Mouse (Mus musculus) limb, embryonic 13.5 days (tissue): ENCODE results near the gene Mcu. TPM values are rescaled to one million over a fixed set of nuclear protein-coding genes. Genes with fewer than 3 reads are reported as not detected.

ENCODE experiments used
- ATAC-seq: fragments of 200-750 bp; cut with Nextera tagmentation; 2 replicates; pipeline ENCODE4 v1.8.0; 2017; ENCODE audit warnings: low read depth, moderate number of reproducible peaks, moderate TSS enrichment; ENCODE audit not compliant: low FRiP score
- H3K27ac ChIP-seq: fragments of 300-500 bp; sonication (generic); 2 replicates; pipeline ENCODE4 v1.5.1; 2015; ENCODE audit warnings: inconsistent platforms, mild to moderate bottlenecking, moderate library complexity
- H3K27me3 ChIP-seq: fragments of 300-500 bp; sonication (generic); 2 replicates; pipeline ENCODE4 v1.6.1; 2015; ENCODE audit warnings: mild to moderate bottlenecking, inconsistent platforms
- H3K36me3 ChIP-seq: fragments of 300-500 bp; sonication (generic); 2 replicates; pipeline ENCODE4 v1.6.1; 2015; ENCODE audit warnings: inconsistent platforms, mild to moderate bottlenecking, moderate library complexity
- H3K4me1 ChIP-seq: fragments of 300-500 bp; sonication (generic); 2 replicates; pipeline ENCODE4 v1.6.1; 2015; ENCODE audit warnings: inconsistent platforms
- H3K4me2 ChIP-seq: fragments of 300-500 bp; sonication (generic); replicated peaks from 2 replicates; pipeline ENCODE4 v1.6.1; 2015; ENCODE audit warnings: inconsistent platforms, mild to moderate bottlenecking, moderate library complexity
- H3K4me3 ChIP-seq: fragments of 300-500 bp; sonication (generic); 2 replicates; pipeline ENCODE4 v1.5.1; 2015; ENCODE audit warnings: moderate library complexity, mild to moderate bottlenecking, inconsistent platforms
- H3K9ac ChIP-seq: fragments of 300-500 bp; sonication (generic); 2 replicates; pipeline ENCODE4 v1.6.1; 2015; ENCODE audit warnings: mild to moderate bottlenecking, inconsistent platforms
- H3K9me3 ChIP-seq: fragments of 300-500 bp; sonication (generic); 2 replicates; pipeline ENCODE4 v1.6.1; 2016; ENCODE audit warnings: inconsistent platforms
- WGBS: fragments of 180-500 bp; shearing (Covaris S2); methylation state at CpG from one replicate; pipeline ENCODE4 v1.1.7; 2015; 5-methylcytosine and 5-hydroxymethylcytosine counted together
- polyA plus RNA-seq: library from polyadenylated mRNA; unstranded; fragments of >200 nt; fragmentation: Nextera tagmentation; extraction: Ambion mirVana; gene quantifications from 2 replicates; pipeline ENCODE4 v1.2.1, GENCODE M21; 2015

The Mcu gene
- polyA plus RNA-seq, 1 experiment from 2014 or later = 65.3 TPM

DNA sequence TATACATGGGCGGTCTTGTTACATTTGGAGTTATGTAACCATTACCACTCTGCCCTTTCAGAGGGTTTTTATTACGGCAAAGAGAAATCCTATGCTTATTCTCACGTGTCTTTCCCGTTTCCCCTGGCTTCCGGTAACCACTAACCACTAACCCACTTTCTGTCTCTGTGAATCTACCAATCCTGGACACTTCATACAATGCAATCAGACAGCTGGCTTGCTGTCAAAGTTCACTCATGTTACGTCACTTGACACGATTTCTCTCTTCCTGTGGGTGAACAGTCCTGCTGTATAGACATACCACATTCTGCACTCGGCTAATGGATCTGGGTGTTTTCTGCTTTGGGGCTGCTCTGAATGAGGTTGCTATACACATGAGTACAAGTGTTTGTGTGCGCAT, 73.1 kb downstream of the Mcu start:
- Histone ChIP-seq H3K4me1 (peaks cover 48% of the 10 kb centered on the region), H3K9ac (no peak overlapping the region), H3K9me3 (peaks cover 29% of the 10 kb centered on the region), H3K4me3 (no peak overlapping the region), H3K36me3 (peaks cover 15% of the 10 kb centered on the region), H3K27ac (no peak overlapping the region), H3K27me3 (no peaks in the 10 kb centered on the region), H3K4me2 (no peak overlapping the region)
- 68% methylated on average over 9 of the region's 9 CpGs for WGBS
- ATAC-seq = no peak

- no peak overlapping the region for H3K27ac ChIP-seq
- H3K27me3 ChIP-seq = no peaks in the 10 kb centered on the region
- peaks cover 6% of the 10 kb centered on the region for H3K36me3 ChIP-seq
- peaks cover 12% of the 10 kb centered on the region for H3K9me3 ChIP-seq
- H3K4me1 ChIP-seq = peaks cover 48% of the 10 kb centered on the region
- no peak for ATAC-seq
- H3K4me3 ChIP-seq = no peak overlapping the region
- WGBS = 83% methylated on average over 11 of the region's 11 CpGs
- no peak overlapping the region for H3K4me2 ChIP-seq
- no peak overlapping the region for H3K9ac ChIP-seq
These were observed 75.0 kb downstream of the Mcu start for GRCm38 (mm10) chr10:59541466-59541865.

- 81% methylated on average over 3 of the region's 3 CpGs for WGBS
These were observed 75.9 kb downstream of the Mcu start for GRCm38 (mm10) chr10:59540596-59540995.

GRCm38 (mm10) chr10:59540081-59540480, 76.4 kb downstream of the Mcu start:
- Histone ChIP-seq H3K4me1 (peaks cover 48% of the 10 kb centered on the region), H3K36me3 (no peaks in the 10 kb centered on the region), H3K4me3 (no peak overlapping the region), H3K4me2 (peak overlapping the region; percentile 68), H3K9me3 (0 out of 2 replicates have a peak, but pooled peaks cover 3% of the 10 kb centered on the region), H3K9ac (no peak overlapping the region), H3K27me3 (no peaks in the 10 kb centered on the region), H3K27ac (no peak overlapping the region)
- WGBS = 76% methylated on average over 3 of the region's 3 CpGs
- no peak for ATAC-seq

More at GRCm38 (mm10) chr10:59540596-59540995, 75.9 kb downstream of the Mcu start:
- H3K4me3 ChIP-seq = no peak overlapping the region
- H3K27ac ChIP-seq = no peak overlapping the region
- no peak overlapping the region for H3K4me2 ChIP-seq
- no peaks in the 10 kb centered on the region for H3K27me3 ChIP-seq
- H3K4me1 ChIP-seq = peaks cover 48% of the 10 kb centered on the region
- no peak overlapping the region for H3K9ac ChIP-seq
- ATAC-seq = no peak
- H3K36me3 ChIP-seq = no peaks in the 10 kb centered on the region
- H3K9me3 ChIP-seq = peaks cover 7% of the 10 kb centered on the region; the same call in 1 of the 2 replicates

GRCm38 (mm10) chr10:59539533-59539875, 77.0 kb downstream of the Mcu start:
- peak overlapping the region; percentile 35 for H3K4me3 ChIP-seq
- peak overlapping the region; percentile 57 for H3K9ac ChIP-seq
- ATAC-seq = peak; percentile 71; the same call in 1 of the 2 replicates
- under 1% methylated on average over 12 of the region's 12 CpGs for WGBS
- H3K9me3 ChIP-seq = 0 out of 2 replicates have a peak, but pooled peaks cover 3% of the 10 kb centered on the region
- no peak overlapping the region; the same call in 1 of the 2 replicates for H3K27ac ChIP-seq
- H3K4me1 ChIP-seq = peaks cover 48% of the 10 kb centered on the region
- H3K36me3 ChIP-seq = no peaks in the 10 kb centered on the region
- H3K4me2 ChIP-seq = peak overlapping the region; percentile 68
- H3K27me3 ChIP-seq = no peaks in the 10 kb centered on the region

DNA sequence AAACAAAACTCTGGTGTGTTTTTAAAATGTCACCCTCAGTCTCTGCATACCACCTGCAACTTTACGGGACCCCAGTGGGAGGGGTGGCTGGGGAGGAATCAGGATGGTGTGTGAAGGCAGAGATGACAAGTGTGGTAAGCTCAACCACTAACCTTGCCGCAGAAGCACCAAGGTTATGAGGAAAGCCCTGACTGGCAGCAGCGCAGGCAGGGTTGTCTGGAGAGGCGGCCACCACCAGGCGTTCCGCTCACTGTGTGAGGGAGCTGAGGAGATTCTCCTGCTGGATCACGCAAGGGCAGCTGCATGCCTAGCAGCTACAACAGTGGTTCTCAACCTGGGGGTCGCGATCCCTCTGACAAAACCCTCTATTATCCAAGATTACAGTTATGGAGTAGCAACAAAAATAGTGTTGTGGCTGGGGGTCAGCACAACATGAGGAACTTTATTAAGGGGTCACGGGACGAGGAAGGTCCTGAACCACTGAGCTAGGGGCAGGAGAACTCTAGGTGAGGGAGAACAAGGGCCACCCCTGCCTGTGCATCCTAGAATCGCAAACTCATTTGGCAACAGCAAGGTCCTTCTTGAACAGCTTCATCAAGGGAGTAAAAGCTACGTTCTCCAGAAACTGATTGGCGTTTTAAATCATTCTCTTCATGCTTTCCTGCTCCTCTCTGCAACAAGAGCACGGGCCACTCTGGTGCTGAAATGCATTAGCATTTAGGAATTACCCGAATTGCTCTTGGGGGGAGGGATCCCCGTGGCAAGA, 77.5 kb downstream of the Mcu start:
- no peak for ATAC-seq
- Histone ChIP-seq H3K4me3 (peak overlapping the region; percentile 35), H3K9me3 (0 out of 2 replicates have a peak, but pooled peaks cover 3% of the 10 kb centered on the region), H3K27ac (no peak overlapping the region; the same call in 1 of the 2 replicates), H3K27me3 (no peaks in the 10 kb centered on the region), H3K9ac (peak overlapping the region; percentile 57), H3K4me2 (peak overlapping the region; percentile 68), H3K36me3 (no peaks in the 10 kb centered on the region), H3K4me1 (peaks cover 46% of the 10 kb centered on the region)
- WGBS = 31% methylated on average over 17 of the region's 17 CpGs

- peaks cover 38% of the 10 kb centered on the region for H3K4me1 ChIP-seq
- no peaks in the 10 kb centered on the region for H3K27me3 ChIP-seq
- H3K4me3 ChIP-seq = no peak overlapping the region
- WGBS = 75% methylated on average over 6 of the region's 6 CpGs
- no peaks in the 10 kb centered on the region for H3K36me3 ChIP-seq
- no peak overlapping the region for H3K27ac ChIP-seq
- no peak overlapping the region for H3K9ac ChIP-seq
- H3K4me2 ChIP-seq = no peak overlapping the region
- H3K9me3 ChIP-seq = 0 out of 2 replicates have a peak, but pooled peaks cover 3% of the 10 kb centered on the region
- ATAC-seq = no peak
These were observed 78.4 kb downstream of the Mcu start for GRCm38 (mm10) chr10:59538063-59538462.

- WGBS = 78% methylated on average over 6 of the region's 6 CpGs
- H3K27me3 ChIP-seq = no peaks in the 10 kb centered on the region
- 0 out of 2 replicates have a peak, but pooled peaks cover 3% of the 10 kb centered on the region for H3K9me3 ChIP-seq
- H3K4me2 ChIP-seq = no peak overlapping the region
- no peaks in the 10 kb centered on the region for H3K36me3 ChIP-seq
- no peak overlapping the region for H3K4me3 ChIP-seq
- H3K27ac ChIP-seq = no peak overlapping the region
- peaks cover 34% of the 10 kb centered on the region for H3K4me1 ChIP-seq
- H3K9ac ChIP-seq = no peak overlapping the region
- no peak for ATAC-seq
These were observed 78.9 kb downstream of the Mcu start for GRCm38 (mm10) chr10:59537579-59537978.

- no peaks in the 10 kb centered on the region for H3K4me1 ChIP-seq
- 73% methylated on average over 6 of the region's 6 CpGs for WGBS
- no peak overlapping the region for H3K4me2 ChIP-seq
- H3K36me3 ChIP-seq = no peaks in the 10 kb centered on the region
- H3K4me3 ChIP-seq = no peak overlapping the region
- H3K9me3 ChIP-seq = 0 out of 2 replicates have a peak, but pooled peaks cover 3% of the 10 kb centered on the region
- no peak overlapping the region for H3K9ac ChIP-seq
- no peaks in the 10 kb centered on the region for H3K27me3 ChIP-seq
- H3K27ac ChIP-seq = no peak overlapping the region
- no peak for ATAC-seq
These were observed 84.2 kb downstream of the Mcu start for GRCm38 (mm10) chr10:59532256-59532655.

DNA sequence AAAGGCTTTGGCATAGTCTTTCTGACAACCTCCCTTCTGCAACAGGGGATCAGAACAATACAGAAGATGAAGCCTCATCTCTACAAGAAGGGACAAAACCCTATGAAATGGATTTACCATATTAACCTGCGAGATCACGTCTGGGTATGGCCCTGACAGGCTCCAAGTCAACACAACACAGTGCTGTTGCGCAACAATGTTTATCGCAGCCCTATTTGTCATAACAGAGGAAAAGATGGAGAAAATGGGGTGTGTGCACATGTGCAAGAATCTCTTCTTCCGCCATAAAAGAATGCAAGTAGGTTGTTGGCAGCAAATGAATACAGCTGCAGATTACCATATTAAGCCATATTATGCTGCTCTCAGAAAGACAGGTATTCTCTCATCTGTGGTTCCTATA, 88.7 kb downstream of the Mcu start:
- H3K4me1 ChIP-seq = peaks cover 16% of the 10 kb centered on the region
- H3K9me3 ChIP-seq = no peaks in the 10 kb centered on the region
- H3K27ac ChIP-seq = no peak overlapping the region
- no peaks in the 10 kb centered on the region for H3K36me3 ChIP-seq
- H3K4me3 ChIP-seq = no peak overlapping the region
- H3K9ac ChIP-seq = no peak overlapping the region
- H3K4me2 ChIP-seq = no peak overlapping the region
- ATAC-seq = no peak
- 94% methylated on average over 5 of the region's 5 CpGs for WGBS
- H3K27me3 ChIP-seq = no peaks in the 10 kb centered on the region

DNA sequence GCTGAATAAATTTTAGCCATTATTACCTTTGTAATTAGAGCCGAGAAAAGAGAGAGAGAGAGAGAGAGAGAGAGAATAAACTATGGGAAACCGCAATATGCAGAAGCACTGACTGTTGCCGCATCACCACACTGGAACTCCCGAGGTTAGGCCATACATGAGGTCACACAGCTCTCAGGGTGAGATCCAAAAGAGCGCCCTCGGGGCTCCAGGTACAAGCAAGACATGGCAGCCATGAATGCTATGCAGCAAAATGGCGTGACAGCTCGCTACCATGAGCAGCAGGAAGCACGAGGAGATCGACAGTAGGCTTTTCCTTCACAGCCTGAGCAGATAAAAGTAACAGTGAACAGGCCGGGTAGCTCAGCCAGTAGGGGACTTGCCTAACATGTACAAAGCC, 89.2 kb downstream of the Mcu start:
- peaks cover 16% of the 10 kb centered on the region for H3K4me1 ChIP-seq
- 86% methylated on average over 11 of the region's 11 CpGs for WGBS
- no peak overlapping the region for H3K9ac ChIP-seq
- no peak for ATAC-seq
- no peaks in the 10 kb centered on the region for H3K27me3 ChIP-seq
- H3K27ac ChIP-seq = no peak overlapping the region
- no peaks in the 10 kb centered on the region for H3K9me3 ChIP-seq
- no peak overlapping the region for H3K4me2 ChIP-seq
- no peaks in the 10 kb centered on the region for H3K36me3 ChIP-seq
- H3K4me3 ChIP-seq = no peak overlapping the region

DNA sequence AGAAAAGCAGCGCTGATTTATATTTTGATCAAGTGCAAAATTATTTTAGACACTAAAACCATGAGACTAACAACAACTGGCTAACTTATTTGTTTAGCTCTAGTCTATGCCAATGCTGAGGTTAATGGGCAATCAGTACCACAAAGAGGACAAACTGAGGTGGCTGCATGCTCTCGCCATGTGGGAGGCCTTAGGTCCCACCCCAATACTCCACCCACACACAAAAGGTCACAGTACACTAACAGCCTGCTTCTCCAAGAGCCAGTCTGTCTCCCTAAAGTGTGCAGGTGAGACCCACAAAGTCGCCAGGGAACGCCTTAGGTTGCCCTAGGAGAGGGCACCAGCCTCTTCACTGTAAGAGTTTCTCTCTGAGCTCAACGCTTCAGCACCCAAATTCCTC, 91.8 kb downstream of the Mcu start:
- Histone ChIP-seq H3K9ac (no peak overlapping the region), H3K4me3 (no peak overlapping the region), H3K4me1 (peaks cover 24% of the 10 kb centered on the region), H3K27ac (no peak overlapping the region), H3K27me3 (no peaks in the 10 kb centered on the region), H3K4me2 (no peak overlapping the region), H3K36me3 (no peaks in the 10 kb centered on the region), H3K9me3 (no peaks in the 10 kb centered on the region)
- no peak for ATAC-seq
- WGBS = 80% methylated on average over 5 of the region's 5 CpGs
